Comparison of ENCODE assay signal across 17 mouse cellular contexts in genomic region chr15:44868537-44868936, GRCm38 (mm10).
DNase-seq lines count a peak whose midpoint lies in the region; TF ChIP-seq lines count a peak whose summit lies in the region.
"Had no signal": no experiment of that assay in that cellular context is flagged by ENCODE, and none has a peak within 500 bp of the region (broad histone marks: within the 10 kb centered on the region; RNA-seq: fewer than 3 reads in every experiment).

No protein-coding gene starts in this region.

- no peak overlapping the region for H3K9ac ChIP-seq in CH12.LX (ENCODE audit: insufficient read depth, low read depth)
- H3K9ac ChIP-seq: embryonic facial prominence, embryonic 12.5 days; embryonic facial prominence, embryonic 15.5 days; forebrain, postnatal 0 days; hindbrain, embryonic 12.5 days; hindbrain, embryonic 15.5 days had no signal

- DNase-seq in cerebellum, postnatal 14 days = peak; percentile 27 to 34
- no peak for DNase-seq in cerebellum, adult 11-12 months
- no peak for DNase-seq in left cerebral cortex, adult 2 months (ENCODE audit: extremely low spot score in 1 of 2, low spot score in 2 of 2)
- no peak for DNase-seq in left cerebral cortex, adult 11 months (ENCODE audit: low spot score)
- DNase-seq in CH12.LX (ENCODE audit: extremely low read depth) = peak; percentile 49
- DNase-seq in brain, adult 2 months (ENCODE audit: low read depth, low spot score) = peak; percentile 19
- no peak for DNase-seq in gastrocnemius, adult 2 months
- DNase-seq: adrenal gland, adult 8-10 months; adrenal gland, postnatal 25 days; forebrain, postnatal 0 days; gastrocnemius, postnatal 14 days; heart, adult 11 months had no signal

- no peak for TF ChIP-seq CTCF in left cerebral cortex, adult 2 months (IDR thresholded peaks at IDR 0.05)
- TF ChIP-seq CTCF in CH12.LX (conservative IDR thresholded peaks at IDR 0.05 in 1 of 2, IDR thresholded peaks at IDR 0.05 in 1 of 2; ENCODE audit: low read depth in 2 of 2, low read length in 2 of 2) = no peak
- no peak for TF ChIP-seq CTCF in gastrocnemius, adult 2 months (IDR thresholded peaks at IDR 0.05)

- H3K9me3 ChIP-seq in CH12.LX (replicated peaks; ENCODE audit: low read length) = no peaks in the 10 kb centered on the region
- H3K9me3 ChIP-seq: embryonic facial prominence, embryonic 12.5 days; embryonic facial prominence, embryonic 15.5 days; hindbrain, embryonic 12.5 days; hindbrain, embryonic 15.5 days had no signal

- TF ChIP-seq EP300 in CH12.LX (IDR thresholded peaks at IDR 0.05; ENCODE audit: low read length) = peak; percentile 37; the same call in 1 of the 2 replicates

- peak overlapping the region; percentile 86; the same call in 1 of the 2 replicates for H3K27ac ChIP-seq in left cerebral cortex, adult 2 months
- no peak overlapping the region for H3K27ac ChIP-seq in CH12.LX (ENCODE audit: insufficient read depth, low read depth)
- no peak overlapping the region for H3K27ac ChIP-seq in gastrocnemius, adult 2 months
- H3K27ac ChIP-seq: embryonic facial prominence, embryonic 12.5 days; embryonic facial prominence, embryonic 15.5 days; hindbrain, embryonic 12.5 days; hindbrain, embryonic 15.5 days had no signal

- no peaks in the 10 kb centered on the region for H3K79me2 ChIP-seq in CH12.LX (replicated peaks; ENCODE audit: control insufficient read depth, extremely low read depth, insufficient read depth, poor library complexity, severe bottlenecking)

- peaks cover 0 to 18% of the 10 kb centered on the region in 2 experiments; a peak in 2 of 4 replicates for H3K4me1 ChIP-seq in CH12.LX (ENCODE audit: control insufficient read depth in 1 of 2, insufficient read depth in 2 of 2)
- H3K4me1 ChIP-seq: embryonic facial prominence, embryonic 12.5 days; embryonic facial prominence, embryonic 15.5 days; hindbrain, embryonic 12.5 days; hindbrain, embryonic 15.5 days had no signal

- no peak overlapping the region for H3K4me3 ChIP-seq in left cerebral cortex, adult 2 months
- no peak overlapping the region for H3K4me3 ChIP-seq in CH12.LX (replicated peaks in 1 of 3; ENCODE audit: low read depth in 2 of 3, low read length in 2 of 3, poor library complexity in 1 of 3)
- no peak overlapping the region for H3K4me3 ChIP-seq in gastrocnemius, adult 2 months
- H3K4me3 ChIP-seq: embryonic facial prominence, embryonic 12.5 days; embryonic facial prominence, embryonic 15.5 days; hindbrain, embryonic 12.5 days; hindbrain, embryonic 15.5 days had no signal

- no peak overlapping the region for H3K4me2 ChIP-seq in CH12.LX (ENCODE audit: insufficient read depth, low read depth, poor library complexity, severe bottlenecking)
- H3K4me2 ChIP-seq: embryonic facial prominence, embryonic 12.5 days; embryonic facial prominence, embryonic 15.5 days; heart, embryonic 11.5 days; hindbrain, embryonic 12.5 days; hindbrain, embryonic 15.5 days had no signal

- in situ Hi-C loops in CH12.LX (cut with MboI; ENCODE audit: low pct_ligation_motif_present, low pct_unique_long_range_greater_than_20kb, low sequenced_read_pairs) = no loop called here

- no peak for TF ChIP-seq POLR2A in CH12.LX (IDR thresholded peaks at IDR 0.05; ENCODE audit: low read depth, low read length)

- no peaks in the 10 kb centered on the region for H3K36me3 ChIP-seq in CH12.LX (replicated peaks in 1 of 2; ENCODE audit: control insufficient read depth in 1 of 2, insufficient read depth in 1 of 2, low read length in 1 of 2)
- H3K36me3 ChIP-seq: embryonic facial prominence, embryonic 12.5 days; embryonic facial prominence, embryonic 15.5 days; hindbrain, embryonic 12.5 days; hindbrain, embryonic 15.5 days had no signal

- no peak for TF ChIP-seq RAD21 in CH12.LX (IDR thresholded peaks at IDR 0.05; ENCODE audit: low read depth, low read length)

- H3K27me3 ChIP-seq in CH12.LX (replicated peaks) = no peaks in the 10 kb centered on the region
- H3K27me3 ChIP-seq: embryonic facial prominence, embryonic 12.5 days; embryonic facial prominence, embryonic 15.5 days; hindbrain, embryonic 12.5 days; hindbrain, embryonic 15.5 days had no signal

- dilution Hi-C loops in CH12.LX (cut with MboI; ENCODE audit: extremely low pct_ligation_motif_present, extremely low pct_unique_long_range_greater_than_20kb, low sequenced_read_pairs) = no loop called here

- intact Hi-C loops in left cerebral cortex, adult 2 months (cut with DNase I) = no loop called here
- intact Hi-C loops in gastrocnemius, adult 2 months (cut with DNase I) = no loop called here

TF ChIP-seq in CH12.LX, 34 proteins besides CTCF, POLR2A, EP300 and RAD21:
- TF ChIP-seq USF2 (conservative IDR thresholded peaks at IDR 0.05; ENCODE audit: low read depth, low read length) = no peak
- peak; percentile 77 for TF ChIP-seq BHLHE40 (IDR thresholded peaks at IDR 0.05; ENCODE audit: low read depth, low read length)
- no peak for TF ChIP-seq HCFC1 (IDR thresholded peaks at IDR 0.05; ENCODE audit: low read depth, low read length)
- TF ChIP-seq E2F4 (IDR thresholded peaks at IDR 0.05; ENCODE audit: insufficient replicate concordance, low read depth, low read length) = no peak
- TF ChIP-seq NELFE (IDR thresholded peaks at IDR 0.05; ENCODE audit: low read depth, low read length) = no peak
- TF ChIP-seq ETS1 (conservative IDR thresholded peaks at IDR 0.05; ENCODE audit: low read depth, low read length) = peak; percentile 60
- no peak for TF ChIP-seq ZKSCAN1 (IDR thresholded peaks at IDR 0.05; ENCODE audit: borderline replicate concordance, low read depth, low read length)
- no peak for TF ChIP-seq TBP (conservative IDR thresholded peaks at IDR 0.05; ENCODE audit: low read depth, low read length)
- TF ChIP-seq JUN (IDR thresholded peaks at IDR 0.05; ENCODE audit: insufficient read depth, low read depth, low read length) = peak; percentile 15; the same call in 1 of the 2 replicates

Comparison
In these comparisons a context has a peak if more than half of its experiments do, and no peak if none do; other contexts are left out.
1. DNase-seq: peak in cerebellum, postnatal 14 days (2 of 2), CH12.LX (single experiment) and brain, adult 2 months (single experiment); none in cerebellum, adult 11-12 months (single experiment), left cerebral cortex, adult 2 months (0 of 2), left cerebral cortex, adult 11 months (single experiment) and gastrocnemius, adult 2 months (single experiment).